Mouse (Mus musculus): ENCODE measurements around the gene B3gnt7. TPM values are rescaled to one million over a fixed set of nuclear protein-coding genes. Genes with fewer than 3 reads are reported as not detected.

Gene B3gnt7
- not detected for polyA plus RNA-seq (2017; shearing (Covaris generic))

DNA sequence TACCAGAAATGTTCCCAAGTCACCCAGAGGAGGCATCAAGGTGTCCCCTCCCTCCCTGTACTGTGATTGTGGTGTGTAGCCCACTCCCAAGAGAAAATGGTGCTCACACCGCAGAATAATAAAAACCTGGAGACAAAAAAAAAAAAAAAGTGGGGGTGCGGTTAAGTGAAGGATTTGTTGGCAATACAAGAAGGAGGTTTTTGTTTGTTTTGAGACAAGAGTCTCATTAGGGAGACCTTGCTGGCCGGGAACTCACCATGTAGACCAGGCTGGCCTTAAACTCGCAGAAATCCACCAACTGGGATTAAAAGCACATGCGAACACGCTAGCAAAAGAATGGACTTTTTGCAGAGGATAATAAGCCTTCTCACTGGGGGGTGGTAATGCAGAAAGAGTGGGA lies at the start of gene B3gnt7:
B3gnt7 (plus strand) TSS at position 301 of the 400 bp plus-strand sequence.

Other genes starting within 250 kb of the B3gnt7 start
- 134 TPM for gene Psmd1, start 238.4 kb upstream of the B3gnt7 start, polyA plus RNA-seq (2017; shearing (Covaris generic))
- gene Htr2b, start 190.9 kb upstream of the B3gnt7 start, polyA plus RNA-seq (2017; shearing (Covaris generic)) = 0.43 TPM
- not detected for gene Gm21972, start 169.2 kb upstream of the B3gnt7 start, polyA plus RNA-seq (2017; shearing (Covaris generic))
- 11.0 TPM for gene Armc9, start 148.1 kb upstream of the B3gnt7 start, polyA plus RNA-seq (2017; shearing (Covaris generic))
- gene Ncl, start 56.6 kb downstream of the B3gnt7 start, polyA plus RNA-seq (2017; shearing (Covaris generic)) = 426 TPM
- gene Nmur1, start 123.4 kb downstream of the B3gnt7 start, polyA plus RNA-seq (2017; shearing (Covaris generic)) = 2.1 TPM
- gene Tex44, start 123.5 kb downstream of the B3gnt7 start, polyA plus RNA-seq (2017; shearing (Covaris generic)) = not detected
- 1,759 TPM for gene Ptma, start 223.9 kb downstream of the B3gnt7 start, polyA plus RNA-seq (2017; shearing (Covaris generic))